Mouse (Mus musculus): ENCODE data around the gene Rgs16.
A peak's percentile ranks its signal among the peaks of the same experiment; 100 is the strongest.

Gene Rgs16

DNA sequence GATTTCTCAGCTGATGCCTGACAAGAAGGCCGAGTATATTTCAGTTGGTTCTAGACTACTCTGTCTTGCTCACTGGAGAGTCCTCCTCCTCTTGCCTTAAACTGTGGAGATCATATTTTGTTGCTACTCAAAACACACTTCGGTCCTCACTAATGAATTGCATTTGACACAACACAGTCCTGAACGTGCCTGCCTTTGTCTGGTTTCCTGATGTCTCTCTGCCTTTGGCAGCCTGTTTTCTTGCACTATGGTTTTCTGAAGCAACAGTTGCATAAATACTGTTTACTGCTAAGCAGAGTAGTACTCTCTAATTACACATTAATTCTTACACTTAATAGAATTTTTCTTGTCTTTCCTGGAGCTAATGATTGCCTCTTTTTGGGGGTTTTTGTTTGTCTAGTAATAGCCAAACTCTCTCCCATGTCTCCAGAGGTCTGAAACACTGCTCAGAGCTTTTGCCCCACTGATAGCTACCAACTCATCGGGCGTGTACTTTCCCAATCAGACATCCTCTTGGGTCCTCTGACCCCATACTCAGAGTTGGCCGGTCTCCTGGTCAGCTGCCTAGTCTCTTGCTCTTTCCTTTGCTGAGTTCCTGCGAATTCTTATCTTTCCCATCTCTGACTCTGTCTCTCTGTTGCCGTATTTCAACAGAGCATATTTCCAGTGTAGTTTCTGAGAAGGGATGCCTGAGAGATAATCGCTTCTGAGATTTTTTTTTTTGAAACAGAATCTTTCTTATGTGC lies 18.4 kb upstream of the Rgs16 start:
- DNase-seq: no peak

- no peak for DNase-seq
Observed at GRCm38 (mm10) chr1:153723426-153723825, 16.7 kb upstream of the Rgs16 start.

GRCm38 (mm10) chr1:153726636-153727035 lies 13.5 kb upstream of the Rgs16 start:
- no peak for DNase-seq

DNA sequence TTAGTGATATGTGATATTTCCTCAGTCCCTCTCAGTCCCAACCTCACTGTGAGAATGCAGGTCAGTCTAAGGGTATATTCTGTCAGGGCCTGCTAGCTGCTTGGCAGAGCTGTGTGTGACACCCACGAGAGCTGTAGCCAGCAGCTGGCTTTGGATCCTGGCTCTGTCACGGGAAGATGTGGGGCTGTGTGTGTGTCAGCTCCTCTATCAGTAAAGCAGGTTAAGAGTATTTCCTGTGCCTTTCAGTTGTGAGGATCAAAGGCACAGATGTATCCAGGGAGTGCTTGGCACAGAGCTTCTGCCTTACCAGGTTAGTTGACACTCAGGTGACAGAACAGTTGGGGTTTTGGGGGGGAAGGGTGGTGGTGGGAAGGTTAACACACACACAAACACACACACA lies 10.3 kb upstream of the Rgs16 start:
- no peak for DNase-seq

- no peak for DNase-seq
Observed at GRCm38 (mm10) chr1:153730671-153731070, 9.5 kb upstream of the Rgs16 start.

GRCm38 (mm10) chr1:153733181-153733580 lies 7.0 kb upstream of the Rgs16 start:
- DNase-seq: no peak

GRCm38 (mm10) chr1:153734866-153735265 lies 5.3 kb upstream of the Rgs16 start:
- no peak for DNase-seq

DNA sequence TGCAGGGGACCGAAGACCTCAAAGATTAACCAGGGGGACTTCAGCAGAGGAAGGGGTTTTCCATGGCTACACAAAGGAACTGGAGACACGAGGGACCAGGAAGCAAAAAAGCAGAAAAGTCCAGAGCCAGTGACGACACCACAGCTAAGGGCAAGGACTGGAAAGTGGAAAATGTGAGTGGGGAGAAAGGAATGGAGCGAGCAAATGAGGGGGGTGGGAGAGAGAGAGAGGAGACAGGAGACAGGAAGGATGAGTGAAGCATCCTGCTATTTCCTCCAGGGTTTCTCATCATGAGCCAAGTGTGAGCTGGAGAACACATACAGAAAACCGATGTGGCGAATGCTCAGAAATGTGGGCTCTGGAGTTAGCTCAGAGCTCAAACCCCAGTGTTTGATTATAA lies 4.1 kb upstream of the Rgs16 start:
- no peak for DNase-seq

- no peak for DNase-seq
Observed at GRCm38 (mm10) chr1:153737101-153738085, 2.8 kb upstream of the Rgs16 start.

GRCm38 (mm10) chr1:153739437-153740015 lies 623 bp upstream of the Rgs16 start:
- DNase-seq: no peak

GRCm38 (mm10) chr1:153740775-153741400 lies 739 bp downstream of the Rgs16 start:
- no peak for DNase-seq

DNA sequence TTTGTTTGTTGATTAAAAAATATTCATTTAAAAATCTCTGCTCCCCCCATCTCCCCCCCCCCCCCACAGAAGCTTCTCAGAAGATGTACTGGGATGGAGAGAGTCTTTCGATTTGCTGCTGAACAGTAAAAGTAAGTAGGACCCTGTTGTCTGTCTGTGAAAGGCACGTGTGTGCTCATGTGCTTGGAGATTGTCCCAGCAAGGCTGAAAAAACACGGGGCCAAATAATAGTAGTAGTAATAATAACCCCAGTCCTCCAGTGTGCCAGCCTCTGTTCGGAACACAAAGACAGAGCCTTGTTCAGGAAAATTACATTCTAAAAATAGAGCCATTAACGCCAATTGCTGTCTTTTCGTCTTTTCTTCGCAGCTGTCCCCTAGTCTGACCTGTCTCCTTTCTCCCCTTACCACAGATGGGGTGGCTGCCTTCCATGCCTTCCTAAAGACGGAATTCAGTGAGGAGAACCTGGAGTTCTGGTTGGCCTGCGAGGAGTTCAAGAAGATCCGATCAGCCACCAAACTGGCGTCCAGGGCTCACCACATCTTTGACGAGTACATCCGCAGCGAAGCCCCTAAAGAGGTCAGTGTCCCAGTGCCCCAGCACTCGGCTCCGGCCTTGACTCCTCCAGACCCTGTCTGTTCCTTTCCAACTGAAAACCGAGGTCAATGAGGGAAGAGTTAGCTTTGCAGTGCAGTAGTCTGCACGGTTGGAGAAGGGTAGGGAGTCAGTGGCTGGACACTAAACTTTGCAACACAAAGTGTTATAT lies 1.6 kb downstream of the Rgs16 start:
- DNase-seq: no peak

DNA sequence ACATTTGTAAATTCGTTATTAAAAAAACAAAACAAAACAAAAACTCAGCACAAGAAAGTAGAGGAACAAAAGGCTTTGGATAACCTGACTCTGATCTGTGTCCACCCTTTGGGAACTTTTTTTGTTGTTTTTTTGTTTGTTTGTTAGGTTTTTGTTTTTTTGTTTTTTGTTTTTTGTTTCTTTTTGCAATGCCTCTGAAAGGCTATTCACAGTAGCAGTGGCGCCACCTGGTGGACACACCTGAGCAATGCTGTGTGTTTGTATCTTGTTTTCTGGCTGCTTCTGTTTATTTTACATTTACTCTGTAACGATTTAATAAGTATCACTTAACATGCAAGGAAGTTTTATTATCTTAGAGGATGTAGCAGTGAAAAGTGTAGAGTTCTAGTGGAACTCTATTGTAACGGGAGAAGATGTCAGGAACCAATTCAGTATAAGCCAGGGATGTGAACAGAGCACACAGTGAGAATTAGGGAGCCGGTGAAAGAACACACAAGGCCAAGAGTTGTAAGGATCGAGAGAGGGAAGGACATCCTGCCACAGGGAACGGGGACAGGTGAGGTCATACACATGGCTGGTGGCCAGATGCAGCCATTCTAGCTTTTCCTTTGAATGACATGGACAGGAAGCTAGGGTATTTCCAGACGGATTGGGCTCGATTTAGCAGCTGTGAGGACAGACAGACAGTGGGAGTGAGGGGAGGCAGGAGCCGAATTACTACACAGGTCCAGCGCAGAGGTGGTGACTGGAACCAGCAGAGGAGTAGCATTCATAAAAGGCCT lies 2.4 kb downstream of the Rgs16 start:
- peak; percentile 75 for DNase-seq

DNA sequence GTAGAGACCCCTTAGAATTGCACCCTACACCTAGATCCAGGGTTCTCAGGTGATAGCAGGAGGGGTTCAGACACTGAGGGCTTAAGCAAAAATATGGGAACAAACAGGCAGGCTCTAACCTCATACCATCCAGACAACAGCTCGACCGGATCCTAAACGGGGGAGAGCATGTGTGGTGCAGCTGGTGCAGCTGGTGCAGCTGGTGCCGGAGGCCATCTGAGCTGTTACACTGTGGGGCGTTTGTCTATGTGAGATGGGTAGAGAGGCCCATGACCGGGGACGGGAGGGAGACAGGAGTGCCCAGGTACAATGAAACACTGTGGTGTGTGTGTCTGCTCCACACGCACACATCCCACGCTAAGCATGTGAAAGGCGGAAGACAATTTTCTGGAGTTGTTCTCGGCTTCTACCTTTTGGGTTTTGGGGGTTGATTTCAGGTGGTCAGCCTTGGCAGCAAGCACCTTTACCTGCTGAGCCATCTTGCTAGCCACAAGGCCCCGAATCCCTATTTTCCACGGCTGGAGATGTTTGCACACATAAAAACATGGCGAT lies 6.0 kb downstream of the Rgs16 start:
- DNase-seq: no peak

GRCm38 (mm10) chr1:153746728-153747127 lies 6.6 kb downstream of the Rgs16 start:
- peak; percentile 64 for DNase-seq

DNA sequence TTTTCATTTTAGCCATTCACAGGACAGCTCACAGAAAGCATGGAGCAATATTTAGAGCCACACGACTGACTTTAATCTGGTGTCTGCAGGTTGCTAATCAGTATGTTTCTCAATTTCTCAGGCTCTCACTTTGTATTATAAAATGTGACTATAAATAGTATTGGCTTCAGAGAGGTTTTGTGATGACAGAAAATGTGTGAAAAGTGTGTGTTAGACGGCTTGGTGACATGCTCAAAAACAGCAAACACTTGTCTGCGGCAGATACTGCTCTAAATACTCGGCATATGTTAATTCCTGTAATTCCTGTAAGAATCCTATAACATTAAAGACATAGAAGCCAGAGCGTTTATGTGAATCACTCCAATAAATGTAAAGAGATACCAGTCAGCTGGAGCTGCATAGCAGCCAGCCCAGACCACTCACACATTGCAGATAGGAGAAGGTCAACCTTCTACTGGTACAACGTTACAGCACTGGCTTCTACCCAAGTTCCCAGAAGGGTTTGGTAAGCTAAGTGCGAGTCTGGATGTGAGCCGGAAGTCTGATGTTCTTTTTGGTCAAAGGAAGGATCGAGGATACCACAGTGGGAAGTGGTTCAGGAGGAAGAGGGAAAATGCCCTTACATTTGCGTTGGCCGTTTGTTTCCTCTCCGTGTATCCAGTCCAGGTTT lies 7.8 kb downstream of the Rgs16 start:
- no peak for DNase-seq

DNA sequence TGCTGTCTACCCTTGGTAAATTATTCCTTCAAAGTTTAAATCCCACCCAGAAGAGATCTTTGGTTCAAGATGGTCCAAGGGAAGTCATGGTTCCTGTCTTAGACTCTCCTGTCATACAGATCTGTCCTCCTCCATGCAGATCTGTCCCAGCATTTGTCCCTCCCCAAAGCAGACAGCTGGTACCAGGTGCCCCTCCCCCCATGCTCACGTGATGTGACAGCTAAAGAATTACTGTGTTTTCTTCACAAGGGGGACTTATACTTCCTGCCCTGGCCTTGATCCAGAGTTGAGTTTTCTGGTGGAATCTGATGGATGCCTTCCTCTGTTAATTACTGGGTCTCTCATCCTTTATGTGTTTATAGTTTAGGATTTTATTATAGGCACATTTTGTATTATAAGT lies 8.4 kb downstream of the Rgs16 start:
- no peak for DNase-seq

DNA sequence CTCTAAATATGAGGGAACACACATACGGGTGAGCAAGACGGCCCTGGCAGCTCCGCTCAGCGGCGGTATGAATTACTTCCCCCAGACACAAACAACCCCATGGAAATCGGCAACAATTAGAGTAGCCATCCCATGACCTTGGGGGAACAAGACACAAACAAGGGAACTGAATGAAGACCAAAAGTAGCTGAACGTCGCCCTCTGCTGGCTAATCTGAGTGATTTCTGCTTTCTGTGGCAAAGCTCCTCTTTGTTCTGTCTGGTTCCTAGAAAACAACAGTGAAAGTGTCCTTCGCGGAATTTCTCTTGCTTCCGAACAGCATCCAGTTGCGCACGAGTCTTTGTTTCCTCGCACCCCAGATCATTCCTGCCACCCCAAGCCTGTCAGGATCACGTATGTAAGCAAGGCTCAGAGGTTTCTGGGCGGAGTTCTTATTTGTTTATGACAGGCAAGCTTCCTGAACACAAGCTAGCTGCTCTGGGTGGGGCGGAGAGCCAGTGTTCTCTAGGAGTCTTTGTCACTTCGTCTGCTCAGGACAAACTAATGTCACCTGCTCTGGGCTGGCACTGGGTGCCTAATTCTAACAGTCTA lies 9.2 kb downstream of the Rgs16 start, which contains the start of gene Rnasel:
Gene Rnasel, plus strand, starts transcription at position 216 of the 591 bp plus-strand sequence.
- peak; percentile 59 for DNase-seq

DNA sequence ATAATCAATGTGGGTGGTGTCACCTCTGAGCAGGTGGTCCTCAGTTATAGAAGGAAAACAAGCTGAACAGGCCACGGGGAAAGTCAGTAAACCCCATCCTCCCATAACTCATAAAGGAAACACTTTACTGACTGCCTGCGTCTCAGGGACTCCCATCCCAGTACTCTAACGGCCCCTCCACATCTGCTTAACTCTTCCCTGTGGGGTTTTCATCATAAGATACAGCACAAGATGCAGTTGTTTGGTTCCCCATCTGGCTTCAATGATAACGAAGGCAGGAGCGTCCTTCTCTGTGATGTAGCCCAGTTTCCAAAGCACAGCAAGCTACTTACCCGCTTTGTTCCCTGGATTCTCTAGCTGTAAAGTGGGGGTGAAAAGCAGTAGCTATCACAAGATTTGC lies 9.9 kb downstream of the Rgs16 start:
- no peak for DNase-seq

GRCm38 (mm10) chr1:153751763-153752301 lies 11.7 kb downstream of the Rgs16 start:
- no peak for DNase-seq
